Mouse (Mus musculus) heart, embryonic 16.5 days (tissue): ENCODE data around the gene Smarcc1. TPM values are rescaled to one million over a fixed set of nuclear protein-coding genes. Genes with fewer than 3 reads are reported as not detected.
"Not testable (repeated sequence)": the region's sequence is repeated elsewhere in the genome, so short reads cannot be mapped to it uniquely, and the experiment has no call there.

ENCODE experiments used
- ATAC-seq: fragments of 200-750 bp; cut with Nextera tagmentation; replicated peaks from 2 replicates; pipeline ENCODE4 v1.8.0; 2017; ENCODE audit warnings: moderate number of reproducible peaks; ENCODE audit not compliant: insufficient read depth, low FRiP score; ENCODE audit errors: extremely low read depth
- H3K27ac ChIP-seq: fragments of 300-500 bp; sonication (generic); 2 replicates; pipeline ENCODE4 v1.5.1; 2014; ENCODE audit warnings: mild to moderate bottlenecking, low read length, control low read depth, moderate library complexity
- H3K27me3 ChIP-seq: fragments of 300-500 bp; sonication (generic); 2 replicates; pipeline ENCODE4 v1.6.1; 2014; ENCODE audit warnings: low read length, mixed read lengths; ENCODE audit not compliant: control insufficient read depth, insufficient read depth
- H3K36me3 ChIP-seq: fragments of 300-500 bp; sonication (generic); 2 replicates; pipeline ENCODE4 v1.6.1; 2014; ENCODE audit not compliant: control insufficient read depth, insufficient read depth
- H3K4me1 ChIP-seq: fragments of 300-500 bp; sonication (generic); 2 replicates; pipeline ENCODE4 v1.6.1; 2014; ENCODE audit warnings: low read length, mixed read lengths; ENCODE audit not compliant: control insufficient read depth, insufficient read depth
- H3K4me2 ChIP-seq: fragments of 300-500 bp; sonication (generic); 2 replicates; pipeline ENCODE4 v1.6.1; 2014; ENCODE audit warnings: low read depth, mild to moderate bottlenecking, control low read depth, low read length
- H3K4me3 ChIP-seq: fragments of 300-500 bp; sonication (generic); 2 replicates; pipeline ENCODE4 v1.5.1; 2014; ENCODE audit warnings: mild to moderate bottlenecking, control low read depth, low read length
- H3K9ac ChIP-seq: fragments of 300-500 bp; sonication (generic); 2 replicates; pipeline ENCODE4 v1.6.1; 2014; ENCODE audit warnings: low read length, control low read depth
- H3K9me3 ChIP-seq: fragments of 300-500 bp; sonication (generic); replicated peaks from 2 replicates; pipeline ENCODE4 v1.6.1; 2016; ENCODE audit warnings: low read length; ENCODE audit not compliant: control insufficient read depth
- WGBS: fragments of 180-500 bp; shearing (Covaris S2); extraction: QIAGEN DNeasy Blood & Tissue Kit; methylation state at CpG from one replicate; pipeline ENCODE4 v1.1.7; 2014; 5-methylcytosine and 5-hydroxymethylcytosine counted together
- polyA plus RNA-seq: library from polyadenylated mRNA; unstranded; fragments of >200 nt; fragmentation: Nextera tagmentation; extraction: Ambion mirVana; gene quantifications from 2 replicates; pipeline ENCODE4 v1.2.1, GENCODE M21; 2015

Gene Smarcc1
- 56.7 and 60.5 TPM in 2 replicates for polyA plus RNA-seq

DNA sequence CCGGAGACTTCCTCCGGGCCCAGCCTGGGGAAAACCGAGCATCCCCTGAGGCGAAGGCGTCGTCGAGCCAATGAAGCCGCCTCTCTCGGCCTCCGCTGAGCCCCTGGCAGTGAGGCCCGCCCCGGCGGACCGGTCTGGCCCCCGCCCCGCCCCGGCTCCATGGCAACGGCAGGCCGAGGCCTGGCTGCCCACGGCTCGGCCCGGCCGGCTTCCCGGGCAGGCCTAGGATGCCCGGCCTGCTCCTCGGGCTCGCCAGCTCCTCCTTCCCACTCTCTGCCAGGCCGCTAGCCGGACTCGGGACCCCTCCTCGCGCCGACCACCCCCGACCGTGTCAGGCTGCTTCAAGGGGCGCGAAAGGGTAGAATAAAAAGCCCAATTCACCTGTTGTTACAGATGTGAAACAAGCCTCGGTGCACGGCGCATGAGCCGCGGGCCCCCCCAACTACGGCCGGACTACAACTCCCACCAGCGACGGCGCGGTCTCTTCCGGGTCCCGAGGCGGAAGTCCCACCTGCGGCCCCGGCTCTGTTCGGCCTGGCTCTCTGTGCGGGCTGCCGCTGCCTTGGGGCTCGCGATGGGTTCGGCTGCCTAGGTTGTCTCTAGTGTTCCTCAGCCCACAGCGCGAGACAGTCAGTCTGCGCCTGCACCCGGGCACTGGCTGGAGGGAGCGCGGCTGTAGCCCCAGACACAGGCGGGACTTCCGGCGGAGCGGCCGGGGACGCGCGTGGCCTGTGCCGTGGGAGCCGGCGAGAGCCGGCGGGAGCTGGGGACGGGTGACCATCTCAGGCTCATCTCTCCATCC lies at the start of gene Smarcc1:
TSS of gene Smarcc1 (plus strand) at position 732 of the 802 bp plus-strand sequence.
- ATAC-seq: peak; percentile 96
- Histone ChIP-seq H3K4me2 (peak within 1 kb of the TSS; percentile 93), H3K9ac (peak within 1 kb of the TSS; percentile 88), H3K4me3 (peak within 1 kb of the TSS; percentile 86), H3K9me3 (no peaks in the 10 kb centered on the region), H3K27ac (peak within 1 kb of the TSS; percentile 97), H3K4me1 (peaks cover 15% of the 10 kb centered on the region), H3K36me3 (peaks cover 15% of the 10 kb centered on the region), H3K27me3 (no peaks in the 10 kb centered on the region)
- under 1% methylated on average over 78 of the region's 79 CpGs for WGBS

- Histone ChIP-seq H3K4me1 (peaks cover 20% of the 10 kb centered on the region), H3K27ac (no peak overlapping the region), H3K4me3 (no peak overlapping the region), H3K9me3 (no peaks in the 10 kb centered on the region), H3K36me3 (peaks cover 46% of the 10 kb centered on the region), H3K9ac (no peak overlapping the region), H3K27me3 (no peaks in the 10 kb centered on the region), H3K4me2 (no peak overlapping the region)
- ATAC-seq: no peak
- WGBS: 87% methylated on average over 6 of the region's 6 CpGs
Observed at GRCm38 (mm10) chr9:110068745-110069144, 48.8 kb upstream of the Smarcc1 start.

DNA sequence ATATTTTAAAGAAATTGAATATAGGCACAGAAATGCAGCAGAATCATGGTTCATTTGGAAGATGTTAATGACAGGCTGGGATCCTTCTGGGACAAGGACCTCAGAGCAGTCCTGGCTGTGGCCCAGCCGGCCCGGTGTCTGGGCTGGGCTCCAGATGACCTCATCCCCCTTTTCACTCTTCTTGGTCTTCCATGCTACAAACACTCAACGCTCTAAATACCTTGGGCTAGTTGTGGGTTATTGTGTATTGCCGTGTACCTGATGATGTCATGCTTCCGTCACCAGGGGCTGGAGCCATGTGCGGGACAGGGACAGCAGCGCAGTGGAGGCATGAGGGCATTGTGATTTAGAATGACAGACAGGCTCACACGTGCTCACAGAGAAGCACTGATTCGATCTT lies 47.1 kb upstream of the Smarcc1 start:
- Histone ChIP-seq H3K9me3 (no peaks in the 10 kb centered on the region), H3K27ac (peak overlapping the region; percentile 80), H3K4me1 (peaks cover 20% of the 10 kb centered on the region), H3K9ac (no peak overlapping the region), H3K4me2 (no peak overlapping the region), H3K27me3 (no peaks in the 10 kb centered on the region), H3K4me3 (no peak overlapping the region), H3K36me3 (peaks cover 55% of the 10 kb centered on the region)
- WGBS: 29% methylated on average over 9 of the region's 9 CpGs
- peak; percentile 88 for ATAC-seq

GRCm38 (mm10) chr9:110071011-110071410 lies 46.5 kb upstream of the Smarcc1 start:
- H3K9me3 ChIP-seq: no peaks in the 10 kb centered on the region
- ATAC-seq: no peak
- no peak overlapping the region for H3K4me2 ChIP-seq
- no peak overlapping the region for H3K9ac ChIP-seq
- no peak overlapping the region for H3K4me3 ChIP-seq
- H3K27me3 ChIP-seq: no peaks in the 10 kb centered on the region
- H3K36me3 ChIP-seq: peaks cover 55% of the 10 kb centered on the region
- WGBS: 70% methylated on average over 4 of the region's 4 CpGs
- H3K27ac ChIP-seq: peak overlapping the region; percentile 80
- peaks cover 19% of the 10 kb centered on the region for H3K4me1 ChIP-seq

DNA sequence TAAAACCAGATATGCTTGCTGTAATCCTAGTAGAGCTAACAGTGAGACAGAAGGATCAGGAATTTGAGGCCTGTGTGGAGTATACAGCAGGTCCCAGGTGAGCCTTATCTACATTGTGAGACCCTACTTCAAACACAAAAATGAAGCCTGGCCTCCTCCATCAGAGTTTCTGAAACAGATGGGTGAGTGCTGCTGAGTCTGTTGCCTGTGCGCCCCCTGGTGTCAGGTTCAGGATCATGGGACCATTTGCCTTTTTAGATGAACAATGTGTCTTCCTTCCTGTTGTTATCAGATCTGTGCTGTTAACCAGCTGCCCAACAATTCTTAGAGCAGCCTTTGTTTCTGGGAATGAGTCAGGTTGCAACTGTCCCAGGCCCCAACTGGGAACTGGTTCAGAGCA lies 45.7 kb upstream of the Smarcc1 start:
- Histone ChIP-seq H3K4me2 (no peak overlapping the region), H3K4me3 (no peak overlapping the region), H3K27me3 (no peaks in the 10 kb centered on the region), H3K27ac (no peak overlapping the region), H3K9me3 (no peaks in the 10 kb centered on the region), H3K36me3 (peaks cover 59% of the 10 kb centered on the region), H3K4me1 (peaks cover 16% of the 10 kb centered on the region), H3K9ac (no peak overlapping the region)
- WGBS: 4% methylated on average over 1 of the region's 1 CpGs
- ATAC-seq: no peak

DNA sequence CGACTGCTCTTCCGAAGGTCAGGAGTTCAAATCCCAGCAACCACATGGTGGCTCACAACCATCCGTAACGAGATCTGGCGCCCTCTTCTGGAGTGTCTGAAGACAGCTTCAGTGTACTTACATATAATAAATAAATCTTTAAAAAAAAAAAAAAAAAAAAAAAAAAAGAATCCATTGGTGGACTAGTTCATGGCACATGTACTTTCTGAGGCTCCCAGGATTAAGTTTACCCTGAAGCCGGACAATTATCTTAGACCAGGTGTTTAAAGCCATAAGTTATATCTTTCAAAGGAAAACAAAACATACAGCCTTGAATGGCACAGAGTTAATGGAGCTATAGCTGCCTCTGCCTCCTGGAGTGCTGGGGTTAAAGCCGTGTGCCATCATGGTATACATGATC lies 41.0 kb upstream of the Smarcc1 start:
- WGBS: 92% methylated on average over 4 of the region's 7 CpGs
- not testable (repeated sequence) for H3K27me3 ChIP-seq, H3K9ac ChIP-seq, H3K27ac ChIP-seq, H3K4me3 ChIP-seq, ATAC-seq, H3K4me2 ChIP-seq, H3K9me3 ChIP-seq
- H3K4me1 ChIP-seq: peaks cover 12% of the 10 kb centered on the region
- H3K36me3 ChIP-seq: peaks cover 44% of the 10 kb centered on the region

GRCm38 (mm10) chr9:110081066-110081465 lies 36.4 kb upstream of the Smarcc1 start:
- no peak overlapping the region for H3K9ac ChIP-seq
- 0 out of 2 replicates have a peak overlapping the region, but pooled peaks have one; percentile 7 for H3K4me2 ChIP-seq
- WGBS: 60% methylated on average over 3 of the region's 3 CpGs
- H3K4me3 ChIP-seq: no peak overlapping the region
- H3K9me3 ChIP-seq: no peaks in the 10 kb centered on the region
- no peaks in the 10 kb centered on the region for H3K27me3 ChIP-seq
- no peak; the same call in 1 of the 2 replicates for ATAC-seq
- H3K4me1 ChIP-seq: peaks cover 45% of the 10 kb centered on the region
- peaks cover 50% of the 10 kb centered on the region for H3K36me3 ChIP-seq
- peak overlapping the region; percentile 77 for H3K27ac ChIP-seq

DNA sequence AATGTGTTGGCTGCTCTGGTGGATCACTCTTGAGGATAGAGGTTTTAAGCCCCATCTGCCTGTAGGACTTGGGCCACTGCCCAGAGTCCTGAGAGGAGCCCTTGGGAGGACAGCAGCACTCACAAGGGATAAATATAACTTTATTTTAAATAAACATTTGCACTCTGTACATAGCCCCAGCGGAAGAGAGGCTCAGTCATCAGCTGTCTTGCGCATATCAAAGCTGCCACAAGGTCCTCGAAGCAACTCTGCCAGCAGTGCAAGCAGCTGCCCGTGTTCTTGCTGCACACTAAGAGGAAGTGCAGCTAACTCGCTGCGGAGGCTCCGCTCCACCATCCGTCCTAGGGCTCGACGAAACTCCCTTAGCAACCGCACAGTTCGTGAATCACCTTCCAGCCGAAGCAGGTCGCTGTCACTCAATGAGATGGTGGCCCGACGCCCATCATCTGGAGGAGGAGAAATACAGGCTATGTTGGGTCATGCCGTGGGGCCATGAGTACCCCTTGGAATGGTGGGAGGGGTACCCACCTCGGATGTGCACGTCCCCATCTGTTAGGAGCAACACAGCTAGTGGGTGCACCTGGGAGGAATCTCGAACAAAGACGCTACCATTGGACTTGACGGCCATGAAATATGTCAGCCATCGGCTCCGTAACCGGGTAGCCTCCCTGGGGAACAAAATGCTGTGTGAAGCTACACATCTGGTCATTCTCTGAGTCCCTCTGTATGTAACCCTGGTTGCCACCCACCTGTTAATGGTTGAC lies 33.1 kb upstream of the Smarcc1 start:
- Histone ChIP-seq H3K4me3 (no peak overlapping the region), H3K27me3 (no peaks in the 10 kb centered on the region), H3K4me1 (peaks cover 45% of the 10 kb centered on the region), H3K36me3 (peaks cover 61% of the 10 kb centered on the region), H3K27ac (peak overlapping the region; percentile 86), H3K4me2 (peak overlapping the region; percentile 28; the same call in 1 of the 2 replicates), H3K9me3 (no peaks in the 10 kb centered on the region), H3K9ac (no peak overlapping the region)
- 69% methylated on average over 25 of the region's 25 CpGs for WGBS
- ATAC-seq: peak; percentile 70

- no peaks in the 10 kb centered on the region for H3K27me3 ChIP-seq
- WGBS: 93% methylated on average over 8 of the region's 8 CpGs
- no peak overlapping the region for H3K4me3 ChIP-seq
- ATAC-seq: no peak
- H3K4me1 ChIP-seq: peaks cover 41% of the 10 kb centered on the region
- peaks cover 73% of the 10 kb centered on the region for H3K36me3 ChIP-seq
- H3K9ac ChIP-seq: no peak overlapping the region
- H3K4me2 ChIP-seq: no peak overlapping the region
- no peaks in the 10 kb centered on the region for H3K9me3 ChIP-seq
- H3K27ac ChIP-seq: no peak overlapping the region
Observed at GRCm38 (mm10) chr9:110085693-110086092, 31.8 kb upstream of the Smarcc1 start.
